Mouse (Mus musculus): ENCODE data around the gene Dner. TPM values are rescaled to one million over a fixed set of nuclear protein-coding genes. Genes with fewer than 3 reads are reported as not detected.

Gene Dner
- polyA plus RNA-seq, 1 experiment from 2014 or later = 6.6 TPM

DNA sequence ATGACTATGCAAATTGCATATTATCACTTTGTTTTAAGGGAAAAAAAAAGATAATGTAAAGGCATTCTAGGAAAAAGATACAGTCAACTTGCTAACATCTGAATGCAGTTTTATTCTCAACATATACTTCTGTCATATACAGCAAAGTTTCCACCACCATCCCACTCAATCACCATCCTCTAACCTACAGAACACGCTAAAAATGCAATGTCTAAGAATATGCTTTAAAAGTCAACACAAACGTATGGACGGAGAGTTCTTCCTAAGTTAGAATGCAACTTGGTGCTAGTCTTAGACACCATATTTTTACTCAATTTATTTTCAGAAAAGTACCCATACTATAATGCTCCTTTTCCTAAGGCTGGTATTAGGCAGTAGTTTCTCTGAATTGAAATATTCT is 144.0 kb downstream of the Dner start:
- Histone ChIP-seq H3K27ac (replicated peaks; ENCODE audit: low read depth, low read length) (no peak overlapping the region), H3K4me2 (ENCODE audit: low read depth, low read length) (no peak overlapping the region), H3K9ac (replicated peaks; ENCODE audit: low read length) (no peak overlapping the region), H3K36me3 (replicated peaks; ENCODE audit: control insufficient read depth, insufficient read depth, low read depth, low read length) (no peaks in the 10 kb centered on the region), H3K4me3 (ENCODE audit: low read depth, low read length) (no peak overlapping the region), H3K4me1 (ENCODE audit: control insufficient read depth, insufficient read depth, low read length) (no peaks in the 10 kb centered on the region), H3K9me3 (replicated peaks; ENCODE audit: control insufficient read depth, low read length) (no peaks in the 10 kb centered on the region), H3K27me3 (ENCODE audit: control insufficient read depth, insufficient read depth, low read length) (no peaks in the 10 kb centered on the region)
- DNase-seq (ENCODE audit: low spot score) (no peak), ATAC-seq (replicated peaks; ENCODE audit: insufficient number of reproducible peaks, low FRiP score, low TSS enrichment, low read depth) (no peak)
- 93% methylated on average over 3 of the region's 3 CpGs for WGBS

DNA sequence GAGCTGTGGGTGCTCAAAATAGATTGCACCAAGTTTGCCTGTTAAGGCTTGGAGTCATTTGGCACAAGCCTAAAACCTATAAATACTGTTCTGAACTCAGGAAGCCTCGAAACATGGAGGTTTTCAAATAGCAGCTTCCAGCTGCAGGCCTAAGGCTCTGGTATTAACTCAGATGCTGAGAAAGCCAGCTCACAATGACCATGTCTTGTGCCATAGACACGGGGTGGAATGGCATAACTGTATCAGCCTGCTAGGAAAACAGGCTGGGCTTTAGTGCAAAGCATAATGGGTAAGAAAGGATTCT is 146.0 kb downstream of the Dner start:
- H3K4me2 ChIP-seq (ENCODE audit: low read depth, low read length) = no peak overlapping the region
- ATAC-seq (replicated peaks; ENCODE audit: insufficient number of reproducible peaks, low FRiP score, low TSS enrichment, low read depth) = no peak
- H3K27me3 ChIP-seq (ENCODE audit: control insufficient read depth, insufficient read depth, low read length) = no peaks in the 10 kb centered on the region
- DNase-seq (ENCODE audit: low spot score) = no peak
- 58% methylated on average over 2 of the region's 2 CpGs for WGBS
- H3K27ac ChIP-seq (replicated peaks; ENCODE audit: low read depth, low read length) = no peak overlapping the region
- no peaks in the 10 kb centered on the region for H3K9me3 ChIP-seq (replicated peaks; ENCODE audit: control insufficient read depth, low read length)
- no peaks in the 10 kb centered on the region for H3K36me3 ChIP-seq (replicated peaks; ENCODE audit: control insufficient read depth, insufficient read depth, low read depth, low read length)
- no peak overlapping the region for H3K4me3 ChIP-seq (ENCODE audit: low read depth, low read length)
- H3K9ac ChIP-seq (replicated peaks; ENCODE audit: low read length) = no peak overlapping the region
- H3K4me1 ChIP-seq (ENCODE audit: control insufficient read depth, insufficient read depth, low read length) = no peaks in the 10 kb centered on the region

DNA sequence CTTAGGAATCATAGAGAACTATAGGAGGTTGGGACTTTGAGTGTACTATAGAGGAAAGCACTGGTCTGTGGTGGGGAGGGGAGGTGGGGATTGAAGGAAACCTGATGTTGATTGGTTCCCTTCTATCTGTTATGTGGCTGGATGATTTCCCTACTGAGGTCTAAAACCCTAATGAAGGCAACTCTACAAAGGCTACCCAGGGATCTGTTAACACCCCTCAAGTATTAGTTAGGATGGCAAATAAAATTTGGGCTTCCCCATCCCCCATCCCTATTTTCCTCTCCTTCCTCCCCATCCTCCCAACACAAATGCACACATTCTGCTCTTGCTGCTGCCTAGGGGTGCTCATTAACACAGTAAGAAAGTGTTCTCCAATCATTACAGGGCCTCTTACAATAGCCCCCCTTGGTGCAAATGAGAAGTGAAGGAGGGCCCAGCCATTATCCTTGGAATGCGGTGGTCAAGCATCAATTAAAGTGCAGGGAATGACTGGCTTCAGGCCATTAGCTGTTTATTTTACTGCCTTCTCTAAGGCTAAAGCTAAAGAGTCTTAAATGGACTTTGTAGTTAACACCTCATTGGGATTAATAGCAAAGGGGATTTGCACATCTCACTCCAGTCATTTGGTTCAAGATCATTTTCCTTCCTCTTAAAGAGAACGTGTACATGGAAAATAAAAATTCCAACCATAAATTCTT is 146.5 kb downstream of the Dner start:
- DNase-seq (ENCODE audit: low spot score) = no peak
- Histone ChIP-seq H3K36me3 (replicated peaks; ENCODE audit: control insufficient read depth, insufficient read depth, low read depth, low read length) (no peaks in the 10 kb centered on the region), H3K4me1 (ENCODE audit: control insufficient read depth, insufficient read depth, low read length) (no peaks in the 10 kb centered on the region), H3K9me3 (replicated peaks; ENCODE audit: control insufficient read depth, low read length) (no peaks in the 10 kb centered on the region), H3K27me3 (ENCODE audit: control insufficient read depth, insufficient read depth, low read length) (no peaks in the 10 kb centered on the region), H3K4me3 (ENCODE audit: low read depth, low read length) (no peak overlapping the region), H3K4me2 (ENCODE audit: low read depth, low read length) (no peak overlapping the region), H3K9ac (replicated peaks; ENCODE audit: low read length) (no peak overlapping the region), H3K27ac (replicated peaks; ENCODE audit: low read depth, low read length) (no peak overlapping the region)
- WGBS = 19% methylated on average over 2 of the region's 2 CpGs
- ATAC-seq (replicated peaks; ENCODE audit: insufficient number of reproducible peaks, low FRiP score, low TSS enrichment, low read depth) = no peak

DNA sequence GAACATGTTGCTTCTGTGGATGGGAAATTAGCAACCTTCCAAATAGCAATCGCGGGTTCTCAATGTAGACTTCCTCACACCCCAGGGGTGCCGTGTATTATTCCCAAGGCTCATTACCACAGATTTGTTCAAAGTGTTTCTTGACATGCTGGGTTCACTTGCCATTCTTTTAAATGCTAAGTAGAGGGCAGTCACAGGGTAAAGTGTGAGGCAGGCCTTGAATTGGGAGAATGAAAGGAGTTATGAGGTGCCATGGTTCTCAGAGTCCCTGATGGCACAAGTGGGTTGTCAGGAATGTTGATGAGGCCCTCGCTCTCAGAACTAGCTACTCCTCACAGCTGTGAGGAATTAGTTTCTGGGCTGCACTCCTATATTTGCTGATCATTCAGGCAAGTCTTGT is 160.0 kb downstream of the Dner start:
- 66% methylated on average over 4 of the region's 4 CpGs for WGBS
- Histone ChIP-seq H3K36me3 (replicated peaks; ENCODE audit: control insufficient read depth, insufficient read depth, low read depth, low read length) (no peaks in the 10 kb centered on the region), H3K9ac (replicated peaks; ENCODE audit: low read length) (no peak overlapping the region), H3K9me3 (replicated peaks; ENCODE audit: control insufficient read depth, low read length) (no peaks in the 10 kb centered on the region), H3K4me3 (ENCODE audit: low read depth, low read length) (no peak overlapping the region), H3K4me2 (ENCODE audit: low read depth, low read length) (no peak overlapping the region), H3K27me3 (ENCODE audit: control insufficient read depth, insufficient read depth, low read length) (no peaks in the 10 kb centered on the region), H3K27ac (replicated peaks; ENCODE audit: low read depth, low read length) (no peak overlapping the region), H3K4me1 (ENCODE audit: control insufficient read depth, insufficient read depth, low read length) (no peaks in the 10 kb centered on the region)
- ATAC-seq (replicated peaks; ENCODE audit: insufficient number of reproducible peaks, low FRiP score, low TSS enrichment, low read depth) (no peak), DNase-seq (ENCODE audit: low spot score) (no peak)

DNA sequence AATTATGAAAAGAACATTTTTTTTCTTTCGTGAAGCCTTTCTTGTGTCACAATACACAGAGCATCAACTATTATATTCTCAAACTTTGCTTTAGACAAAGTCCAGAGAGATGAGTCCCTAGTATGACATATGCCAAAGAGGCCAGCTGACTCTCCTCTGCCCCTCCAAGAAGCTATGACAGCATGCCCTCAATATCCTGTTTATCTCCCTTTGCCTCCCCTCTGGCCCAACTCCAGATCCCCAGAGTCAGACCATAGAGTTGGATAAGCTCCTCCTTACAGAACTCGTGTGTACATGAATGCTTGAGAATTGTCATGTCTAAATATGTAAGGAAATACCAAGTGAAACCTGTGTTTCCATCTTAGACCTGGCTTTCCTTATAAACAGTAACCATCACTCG is 170.5 kb downstream of the Dner start:
- ATAC-seq (replicated peaks; ENCODE audit: insufficient number of reproducible peaks, low FRiP score, low TSS enrichment, low read depth) = no peak
- H3K4me3 ChIP-seq (ENCODE audit: low read depth, low read length) = no peak overlapping the region
- H3K36me3 ChIP-seq (replicated peaks; ENCODE audit: control insufficient read depth, insufficient read depth, low read depth, low read length) = no peaks in the 10 kb centered on the region
- no peak for DNase-seq (ENCODE audit: low spot score)
- no peaks in the 10 kb centered on the region for H3K9me3 ChIP-seq (replicated peaks; ENCODE audit: control insufficient read depth, low read length)
- H3K27ac ChIP-seq (replicated peaks; ENCODE audit: low read depth, low read length) = no peak overlapping the region
- H3K4me2 ChIP-seq (ENCODE audit: low read depth, low read length) = no peak overlapping the region
- H3K9ac ChIP-seq (replicated peaks; ENCODE audit: low read length) = no peak overlapping the region
- H3K4me1 ChIP-seq (ENCODE audit: control insufficient read depth, insufficient read depth, low read length) = no peaks in the 10 kb centered on the region
- no peaks in the 10 kb centered on the region for H3K27me3 ChIP-seq (ENCODE audit: control insufficient read depth, insufficient read depth, low read length)
- 84% methylated on average over 3 of the region's 3 CpGs for WGBS

DNA sequence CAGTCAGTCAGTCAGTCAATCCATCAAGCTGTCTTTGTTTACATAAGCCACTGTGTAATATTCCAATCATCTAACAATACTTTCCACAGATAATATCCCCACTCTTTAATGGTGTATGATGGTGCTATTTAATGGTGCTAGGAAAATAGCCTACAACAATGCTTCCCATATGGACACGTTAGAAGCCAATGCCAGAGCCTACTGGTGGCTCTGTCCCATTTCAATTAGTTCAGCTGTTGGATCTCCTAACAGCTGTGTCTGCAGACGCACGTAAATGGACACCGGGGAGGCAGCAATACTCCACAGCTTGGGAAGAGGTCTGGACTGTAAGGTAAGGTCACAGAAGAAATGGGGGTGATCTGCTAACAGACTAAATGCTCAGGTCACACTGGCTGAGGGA is 171.6 kb downstream of the Dner start:
- DNase-seq (ENCODE audit: low spot score) = no peak
- Histone ChIP-seq H3K27ac (replicated peaks; ENCODE audit: low read depth, low read length) (no peak overlapping the region), H3K27me3 (ENCODE audit: control insufficient read depth, insufficient read depth, low read length) (no peaks in the 10 kb centered on the region), H3K4me3 (ENCODE audit: low read depth, low read length) (no peak overlapping the region), H3K9me3 (replicated peaks; ENCODE audit: control insufficient read depth, low read length) (no peaks in the 10 kb centered on the region), H3K36me3 (replicated peaks; ENCODE audit: control insufficient read depth, insufficient read depth, low read depth, low read length) (no peaks in the 10 kb centered on the region), H3K9ac (replicated peaks; ENCODE audit: low read length) (no peak overlapping the region), H3K4me1 (ENCODE audit: control insufficient read depth, insufficient read depth, low read length) (no peaks in the 10 kb centered on the region), H3K4me2 (ENCODE audit: low read depth, low read length) (no peak overlapping the region)
- WGBS = 67% methylated on average over 4 of the region's 4 CpGs
- no peak for ATAC-seq (replicated peaks; ENCODE audit: insufficient number of reproducible peaks, low FRiP score, low TSS enrichment, low read depth)

DNA sequence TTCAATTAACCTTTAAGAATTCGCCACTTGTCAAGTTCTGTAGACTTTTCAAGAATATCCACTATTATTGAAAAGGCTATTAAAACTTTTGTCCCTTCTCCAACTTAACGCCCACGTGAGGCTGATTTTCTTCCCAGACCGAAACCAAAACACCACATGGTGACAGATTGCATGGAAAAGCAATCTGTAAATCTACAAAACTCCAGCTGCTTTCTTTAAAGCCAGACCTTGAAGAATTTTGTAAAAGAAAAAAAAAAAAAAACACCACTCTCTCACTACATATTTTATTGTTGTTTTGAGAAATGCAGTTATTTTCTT is 173.1 kb downstream of the Dner start:
- ATAC-seq (replicated peaks; ENCODE audit: insufficient number of reproducible peaks, low FRiP score, low TSS enrichment, low read depth) (no peak), DNase-seq (ENCODE audit: low spot score) (no peak)
- Histone ChIP-seq H3K36me3 (replicated peaks; ENCODE audit: control insufficient read depth, insufficient read depth, low read depth, low read length) (no peaks in the 10 kb centered on the region), H3K9me3 (replicated peaks; ENCODE audit: control insufficient read depth, low read length) (no peaks in the 10 kb centered on the region), H3K27ac (replicated peaks; ENCODE audit: low read depth, low read length) (no peak overlapping the region), H3K9ac (replicated peaks; ENCODE audit: low read length) (no peak overlapping the region), H3K27me3 (ENCODE audit: control insufficient read depth, insufficient read depth, low read length) (no peaks in the 10 kb centered on the region), H3K4me2 (ENCODE audit: low read depth, low read length) (no peak overlapping the region), H3K4me3 (ENCODE audit: low read depth, low read length) (no peak overlapping the region), H3K4me1 (ENCODE audit: control insufficient read depth, insufficient read depth, low read length) (no peaks in the 10 kb centered on the region)
- 62% methylated on average over 4 of the region's 4 CpGs for WGBS

DNA sequence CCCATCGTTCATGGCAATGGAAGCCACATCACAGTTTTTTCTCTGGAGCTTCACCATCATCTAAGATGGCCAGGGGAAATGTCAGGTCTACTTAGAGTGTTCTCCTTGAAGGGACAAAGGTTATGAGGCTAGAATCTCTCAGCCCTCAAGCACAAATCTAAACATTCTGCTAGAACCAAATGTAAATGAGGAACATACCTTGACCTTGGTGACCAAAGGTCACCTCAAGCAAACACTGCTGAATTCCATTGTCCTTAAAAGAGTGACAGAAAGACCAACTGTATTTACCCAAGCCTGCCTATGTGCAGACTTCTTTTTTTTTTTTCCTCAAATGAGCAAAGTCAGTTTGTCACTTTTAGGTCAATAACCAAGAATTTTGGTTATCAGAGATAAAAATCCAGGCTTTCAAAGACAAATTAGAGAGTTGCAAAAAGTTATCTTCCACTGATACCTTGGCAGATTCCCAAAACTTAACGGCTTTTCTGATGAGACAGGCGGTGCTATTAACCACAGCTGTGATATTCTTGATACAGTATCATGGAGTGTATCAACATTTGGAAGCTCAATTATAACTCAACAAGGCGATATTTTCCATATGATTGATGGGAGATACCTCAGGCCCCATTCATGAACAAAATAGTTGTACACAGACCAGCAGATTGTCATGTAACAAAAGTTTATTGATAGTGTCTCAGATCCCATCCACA is 173.6 kb downstream of the Dner start:
- no peak overlapping the region for H3K4me3 ChIP-seq (ENCODE audit: low read depth, low read length)
- no peaks in the 10 kb centered on the region for H3K4me1 ChIP-seq (ENCODE audit: control insufficient read depth, insufficient read depth, low read length)
- no peak overlapping the region for H3K27ac ChIP-seq (replicated peaks; ENCODE audit: low read depth, low read length)
- no peaks in the 10 kb centered on the region for H3K9me3 ChIP-seq (replicated peaks; ENCODE audit: control insufficient read depth, low read length)
- H3K9ac ChIP-seq (replicated peaks; ENCODE audit: low read length) = no peak overlapping the region
- ATAC-seq (replicated peaks; ENCODE audit: insufficient number of reproducible peaks, low FRiP score, low TSS enrichment, low read depth) (no peak), DNase-seq (ENCODE audit: low spot score) (no peak)
- no peak overlapping the region for H3K4me2 ChIP-seq (ENCODE audit: low read depth, low read length)
- 73% methylated on average over 4 of the region's 4 CpGs for WGBS
- H3K36me3 ChIP-seq (replicated peaks; ENCODE audit: control insufficient read depth, insufficient read depth, low read depth, low read length) = no peaks in the 10 kb centered on the region
- H3K27me3 ChIP-seq (ENCODE audit: control insufficient read depth, insufficient read depth, low read length) = no peaks in the 10 kb centered on the region
